Mouse (Mus musculus) CH12.LX (cell line): ENCODE data around the gene Cct6b.

ENCODE experiments used
- CTCF ChIP-seq, 2 experiments: IDR thresholded peaks in 1 of 2; conservative IDR thresholded peaks in 1 of 2; 2 replicates each; pipeline ENCODE4 v1.5.1; 2011 to 2012; ENCODE audit warnings: low read depth in 2 of 2, low read length in 2 of 2, improper control_type of control experiment in 1 of 2, inconsistent platforms in 1 of 2, mild to moderate bottlenecking in 1 of 2, moderate library complexity in 1 of 2
- EP300 ChIP-seq: IDR thresholded peaks from 2 replicates; pipeline ENCODE4 v1.6.1; 2011; ENCODE audit warnings: low read length, improper control_type of control experiment
- HCFC1 ChIP-seq: IDR thresholded peaks from 2 replicates; pipeline ENCODE4 v1.6.1; 2012; ENCODE audit warnings: low read depth, mild to moderate bottlenecking, inconsistent platforms, low read length, improper control_type of control experiment
- MAX ChIP-seq: IDR thresholded peaks from 2 replicates; pipeline ENCODE4 v1.6.1; 2011; ENCODE audit warnings: low read length, improper control_type of control experiment
- NELFE ChIP-seq: IDR thresholded peaks from 2 replicates; pipeline ENCODE4 v1.6.1; 2011; ENCODE audit warnings: low read depth, low read length, improper control_type of control experiment
- POLR2A ChIP-seq: IDR thresholded peaks from 2 replicates; pipeline ENCODE4 v1.6.1; 2011; ENCODE audit warnings: low read depth, mild to moderate bottlenecking, improper control_type of control experiment, low read length
- POLR2AphosphoS2 ChIP-seq: IDR thresholded peaks from 2 replicates; pipeline ENCODE4 v1.6.1; 2011; ENCODE audit warnings: low read depth, low read length, improper control_type of control experiment
- RAD21 ChIP-seq: IDR thresholded peaks from 2 replicates; pipeline ENCODE4 v1.6.1; 2011; ENCODE audit warnings: low read depth, mild to moderate bottlenecking, low read length, improper control_type of control experiment, moderate library complexity
- USF1 ChIP-seq: IDR thresholded peaks from 2 replicates; pipeline ENCODE4 v1.6.1; 2014; ENCODE audit warnings: low read depth, mild to moderate bottlenecking, inconsistent platforms, low read length, improper control_type of control experiment
- ZMIZ1 ChIP-seq: IDR thresholded peaks from 2 replicates; pipeline ENCODE4 v1.6.1; 2012; ENCODE audit warnings: low read depth, mild to moderate bottlenecking, inconsistent platforms, low read length, improper control_type of control experiment
- ZNF384 ChIP-seq: IDR thresholded peaks from 2 replicates; pipeline ENCODE4 v1.6.1; 2012; ENCODE audit warnings: low read depth, low read length, improper control_type of control experiment, inconsistent platforms

- TF ChIP-seq USF1 (no peak), CTCF (conservative IDR thresholded peaks at IDR 0.05 in 1 of 2, IDR thresholded peaks at IDR 0.05 in 1 of 2; ENCODE audit: low read depth in 2 of 2, low read length in 2 of 2) (no peak), HCFC1 (no peak), POLR2AphosphoS2 (no peak), EP300 (no peak), MAX (no peak), NELFE (no peak), POLR2A (no peak), RAD21 (no peak), ZMIZ1 (no peak), ZNF384 (no peak)
Measured at GRCm38 (mm10) chr11:82705082-82705481, 59.0 kb downstream of the Cct6b start.
